Mouse (Mus musculus) neural tube, embryonic 15.5 days (tissue): ENCODE data around the gene Snd1. TPM values are rescaled to one million over a fixed set of nuclear protein-coding genes. Genes with fewer than 3 reads are reported as not detected.

Experiments used
- ATAC-seq: fragments of 200-750 bp; cut with Nextera tagmentation; 2 replicates; pipeline ENCODE4 v1.8.0; 2017; ENCODE audit warnings: mild to moderate bottlenecking, moderate TSS enrichment, moderate library complexity; ENCODE audit not compliant: low FRiP score
- H3K27ac ChIP-seq: fragments of 300-500 bp; sonication (generic); replicated peaks from 2 replicates; pipeline ENCODE4 v1.5.1; 2015; ENCODE audit warnings: mild to moderate bottlenecking, inconsistent platforms
- H3K27me3 ChIP-seq: fragments of 300-500 bp; sonication (generic); replicated peaks from 2 replicates; pipeline ENCODE4 v1.6.1; 2015; ENCODE audit warnings: inconsistent platforms
- H3K36me3 ChIP-seq: fragments of 300-500 bp; sonication (generic); 2 replicates; pipeline ENCODE4 v1.6.1; 2015; ENCODE audit warnings: inconsistent platforms
- H3K4me1 ChIP-seq: fragments of 300-500 bp; sonication (generic); 2 replicates; pipeline ENCODE4 v1.6.1; 2015; ENCODE audit warnings: inconsistent platforms
- H3K4me2 ChIP-seq: fragments of 300-500 bp; sonication (generic); 2 replicates; pipeline ENCODE4 v1.6.1; 2015; ENCODE audit warnings: inconsistent platforms, mild to moderate bottlenecking, moderate library complexity
- H3K4me3 ChIP-seq: fragments of 300-500 bp; sonication (generic); replicated peaks from 2 replicates; pipeline ENCODE4 v1.5.1; 2015; ENCODE audit warnings: mild to moderate bottlenecking, inconsistent platforms
- H3K9ac ChIP-seq: fragments of 300-500 bp; sonication (generic); replicated peaks from 2 replicates; pipeline ENCODE4 v1.6.1; 2015; ENCODE audit warnings: mild to moderate bottlenecking, inconsistent platforms
- H3K9me3 ChIP-seq: fragments of 300-500 bp; sonication (generic); replicated peaks from 2 replicates; pipeline ENCODE4 v1.6.1; 2016; ENCODE audit warnings: inconsistent platforms
- WGBS: fragments of 180-500 bp; shearing (Covaris S2); methylation state at CpG from one replicate; pipeline ENCODE4 v1.1.7; 2015; ENCODE audit warnings: mixed read lengths; 5-methylcytosine and 5-hydroxymethylcytosine counted together
- polyA plus RNA-seq: library from polyadenylated mRNA; unstranded; fragments of >200 nt; fragmentation: Nextera tagmentation; extraction: Ambion mirVana; gene quantifications from 2 replicates; pipeline ENCODE4 v1.2.1, GENCODE M21; 2015

Gene Snd1
- polyA plus RNA-seq, 1 experiment from 2014 or later, result 71.1 TPM

DNA sequence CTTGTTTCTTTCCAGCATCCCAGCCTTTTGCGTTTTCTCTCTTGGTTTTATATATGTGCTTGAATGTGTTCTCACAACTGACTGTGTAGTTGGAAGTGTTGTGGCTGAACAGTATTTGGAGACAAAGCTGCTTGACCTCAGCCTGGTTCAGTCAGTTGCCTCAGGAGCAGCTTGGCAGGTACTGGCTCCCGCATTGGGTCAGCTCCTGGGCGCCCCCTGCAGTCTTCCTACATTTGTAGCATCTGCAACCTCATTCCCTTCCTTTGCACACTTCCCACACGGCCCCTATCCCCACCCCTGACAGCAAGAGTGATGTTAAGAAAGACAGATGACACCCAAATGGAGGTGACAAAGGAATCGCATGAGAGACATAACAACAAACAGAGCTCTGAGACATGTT lies 14.4 kb upstream of the Snd1 start:
- H3K9me3 ChIP-seq, result no peaks in the 10 kb centered on the region
- H3K36me3 ChIP-seq, result no peaks in the 10 kb centered on the region
- WGBS, result 8% methylated on average over 5 of the region's 5 CpGs
- no peak overlapping the region for H3K4me2 ChIP-seq
- peaks cover 5% of the 10 kb centered on the region; the same call in 1 of the 2 replicates for H3K4me1 ChIP-seq
- no peak overlapping the region for H3K27ac ChIP-seq
- ATAC-seq, result no peak
- H3K9ac ChIP-seq, result no peak overlapping the region
- no peak overlapping the region for H3K4me3 ChIP-seq
- H3K27me3 ChIP-seq, result no peaks in the 10 kb centered on the region

DNA sequence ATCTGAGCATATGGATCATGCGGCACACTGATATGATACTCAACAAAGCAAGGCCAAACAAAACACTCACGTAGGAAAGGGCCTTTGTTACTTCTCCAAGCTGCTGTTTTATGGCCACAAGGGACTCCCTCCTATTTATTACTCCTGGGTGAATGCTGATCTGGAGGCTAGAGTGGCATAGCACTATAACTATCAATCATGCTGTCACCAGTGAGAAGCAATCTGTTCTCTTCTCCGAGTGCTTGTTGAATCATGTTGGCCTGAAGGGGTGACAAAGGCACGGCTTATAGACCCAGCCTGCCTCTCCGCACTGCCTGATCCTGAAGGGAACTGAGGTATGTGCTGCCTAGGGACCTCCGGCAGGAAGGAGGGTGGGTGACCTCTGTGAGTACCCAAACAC lies 10.3 kb upstream of the Snd1 start:
- H3K4me3 ChIP-seq, result no peak overlapping the region

DNA sequence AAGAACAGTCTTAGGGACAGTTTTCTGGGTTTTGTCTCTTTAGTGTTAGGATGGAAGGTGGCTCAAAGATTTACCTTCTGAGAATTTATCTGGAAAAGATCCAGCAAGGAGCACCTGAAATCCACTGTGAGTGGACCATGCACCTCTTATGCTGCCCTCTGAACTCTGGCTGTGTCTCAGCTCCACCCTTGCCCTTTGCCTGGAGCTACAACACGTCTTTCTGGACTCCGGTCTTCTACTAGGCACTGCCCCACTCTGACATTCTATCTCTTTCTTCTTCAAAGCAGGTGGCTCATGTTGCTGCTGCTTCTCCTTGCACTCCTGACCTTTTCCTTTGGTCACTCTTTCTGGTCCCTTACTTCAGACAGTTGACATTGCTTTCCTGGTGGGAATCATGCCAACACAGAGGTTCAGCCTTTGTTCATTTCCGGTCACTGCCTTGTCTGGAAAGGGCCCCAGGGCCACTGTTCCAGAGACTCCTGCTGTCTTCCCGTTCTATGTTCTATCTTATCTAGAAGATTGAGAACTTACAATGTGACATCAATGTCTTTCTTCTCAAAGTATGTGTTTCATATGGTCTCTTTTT lies 4.8 kb upstream of the Snd1 start:
- Histone ChIP-seq H3K9ac (no peak overlapping the region), H3K27ac (no peak overlapping the region), H3K9me3 (no peaks in the 10 kb centered on the region), H3K4me1 (no peaks in the 10 kb centered on the region), H3K4me3 (no peak overlapping the region), H3K27me3 (no peaks in the 10 kb centered on the region), H3K36me3 (no peaks in the 10 kb centered on the region), H3K4me2 (no peak overlapping the region)
- no peak for ATAC-seq
- WGBS, result 80% methylated on average over 4 of the region's 4 CpGs

More for the DNA sequence above, 10.3 kb upstream of the Snd1 start:
- Histone ChIP-seq H3K27ac (no peak overlapping the region), H3K9ac (no peak overlapping the region), H3K9me3 (no peaks in the 10 kb centered on the region), H3K4me2 (no peak overlapping the region), H3K36me3 (no peaks in the 10 kb centered on the region), H3K4me1 (peaks cover 5% of the 10 kb centered on the region; the same call in 1 of the 2 replicates), H3K27me3 (no peaks in the 10 kb centered on the region)
- ATAC-seq, result no peak
- 7% methylated on average over 6 of the region's 6 CpGs for WGBS

DNA sequence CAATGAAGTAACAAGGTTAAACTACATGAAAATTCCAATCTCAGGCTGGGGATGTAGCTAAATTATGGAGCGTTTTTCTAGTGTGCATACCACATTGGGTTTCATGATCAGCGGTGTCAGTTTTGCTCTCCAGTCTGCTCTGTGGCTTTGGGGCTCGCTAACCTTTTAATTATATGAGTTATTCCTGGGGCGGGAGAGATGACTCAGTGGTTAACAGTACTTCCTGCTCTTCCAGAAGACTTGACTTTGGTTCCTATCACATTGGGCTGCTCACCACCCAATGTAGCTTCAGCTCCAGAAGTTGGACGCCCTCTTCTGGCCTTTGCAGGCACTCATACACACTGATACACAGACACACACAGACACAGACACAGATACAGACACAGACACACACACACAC lies 4.3 kb upstream of the Snd1 start:
- Histone ChIP-seq H3K4me2 (no peak overlapping the region), H3K9me3 (no peaks in the 10 kb centered on the region), H3K4me3 (no peak overlapping the region), H3K9ac (no peak overlapping the region), H3K27ac (no peak overlapping the region), H3K36me3 (no peaks in the 10 kb centered on the region), H3K4me1 (no peaks in the 10 kb centered on the region), H3K27me3 (no peaks in the 10 kb centered on the region)
- no peak for ATAC-seq
- WGBS, result 85% methylated on average over 5 of the region's 5 CpGs

DNA sequence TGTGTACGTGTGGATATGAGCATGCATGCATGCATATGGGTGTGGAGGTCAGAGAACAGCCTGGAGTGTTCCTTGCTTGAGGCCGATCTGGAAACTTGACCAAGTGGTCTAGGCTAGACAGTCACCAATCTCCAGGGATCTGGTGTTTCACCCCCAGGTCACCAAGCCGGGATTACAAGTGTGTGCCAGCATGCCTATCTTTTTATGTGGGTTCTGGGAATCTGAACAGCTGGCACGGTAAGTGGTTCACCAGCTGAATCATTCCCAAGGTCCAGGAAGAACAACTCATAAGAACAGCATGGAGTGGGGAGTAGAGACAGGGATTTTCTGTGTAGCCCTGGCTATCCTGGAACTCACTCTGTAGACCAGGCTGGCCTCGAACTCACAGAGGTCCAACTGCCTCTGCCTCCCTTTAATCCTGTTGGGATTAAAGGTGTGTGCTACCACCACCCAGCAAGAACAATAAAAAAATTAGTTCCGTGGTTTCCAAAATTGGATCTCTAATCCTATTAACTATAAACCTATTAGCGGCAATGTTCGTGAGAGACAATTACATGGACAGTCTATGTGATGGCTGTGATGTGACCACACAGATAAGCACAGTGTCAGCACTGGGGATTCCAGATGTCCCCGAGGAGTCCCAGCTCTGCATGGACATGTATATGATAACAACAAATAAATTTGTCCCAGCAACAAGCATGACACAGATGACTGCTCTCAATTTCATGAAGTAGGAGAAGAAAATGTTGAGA lies 3.5 kb upstream of the Snd1 start:
- Histone ChIP-seq H3K27me3 (no peaks in the 10 kb centered on the region), H3K4me2 (no peak overlapping the region), H3K9ac (no peak overlapping the region), H3K4me3 (no peak overlapping the region), H3K36me3 (no peaks in the 10 kb centered on the region), H3K9me3 (no peaks in the 10 kb centered on the region), H3K4me1 (no peaks in the 10 kb centered on the region), H3K27ac (no peak overlapping the region)
- WGBS, result 85% methylated on average over 9 of the region's 9 CpGs
- ATAC-seq, result no peak

DNA sequence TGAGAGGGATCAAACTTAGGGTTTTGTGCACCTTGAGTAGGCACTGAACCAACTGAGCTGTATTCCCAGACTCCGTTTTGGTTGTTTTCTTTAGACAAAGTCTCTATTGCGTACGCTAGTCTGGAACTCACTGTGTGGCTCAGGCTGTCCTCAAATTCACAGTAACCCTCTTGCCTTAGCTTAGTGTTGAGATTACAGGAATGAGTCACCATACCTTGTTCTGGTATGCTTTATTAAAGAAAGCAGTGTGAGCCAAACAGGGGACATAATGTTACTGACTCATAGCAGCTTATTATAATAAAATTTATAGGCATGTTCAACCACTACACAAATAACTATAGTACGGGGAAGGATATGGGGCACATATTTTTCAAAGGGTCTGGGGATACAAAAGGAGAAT lies 728 bp upstream of the Snd1 start:
- H3K9ac ChIP-seq, result no peak overlapping the region
- 0 out of 2 replicates have a peak, but pooled peaks cover 2% of the 10 kb centered on the region for H3K4me1 ChIP-seq
- no peak overlapping the region for H3K4me3 ChIP-seq
- H3K27me3 ChIP-seq, result no peaks in the 10 kb centered on the region
- no peak for ATAC-seq
- H3K36me3 ChIP-seq, result no peaks in the 10 kb centered on the region
- H3K9me3 ChIP-seq, result no peaks in the 10 kb centered on the region
- WGBS, result 93% methylated on average over 4 of the region's 4 CpGs
- H3K4me2 ChIP-seq, result no peak overlapping the region
- no peak overlapping the region for H3K27ac ChIP-seq

DNA sequence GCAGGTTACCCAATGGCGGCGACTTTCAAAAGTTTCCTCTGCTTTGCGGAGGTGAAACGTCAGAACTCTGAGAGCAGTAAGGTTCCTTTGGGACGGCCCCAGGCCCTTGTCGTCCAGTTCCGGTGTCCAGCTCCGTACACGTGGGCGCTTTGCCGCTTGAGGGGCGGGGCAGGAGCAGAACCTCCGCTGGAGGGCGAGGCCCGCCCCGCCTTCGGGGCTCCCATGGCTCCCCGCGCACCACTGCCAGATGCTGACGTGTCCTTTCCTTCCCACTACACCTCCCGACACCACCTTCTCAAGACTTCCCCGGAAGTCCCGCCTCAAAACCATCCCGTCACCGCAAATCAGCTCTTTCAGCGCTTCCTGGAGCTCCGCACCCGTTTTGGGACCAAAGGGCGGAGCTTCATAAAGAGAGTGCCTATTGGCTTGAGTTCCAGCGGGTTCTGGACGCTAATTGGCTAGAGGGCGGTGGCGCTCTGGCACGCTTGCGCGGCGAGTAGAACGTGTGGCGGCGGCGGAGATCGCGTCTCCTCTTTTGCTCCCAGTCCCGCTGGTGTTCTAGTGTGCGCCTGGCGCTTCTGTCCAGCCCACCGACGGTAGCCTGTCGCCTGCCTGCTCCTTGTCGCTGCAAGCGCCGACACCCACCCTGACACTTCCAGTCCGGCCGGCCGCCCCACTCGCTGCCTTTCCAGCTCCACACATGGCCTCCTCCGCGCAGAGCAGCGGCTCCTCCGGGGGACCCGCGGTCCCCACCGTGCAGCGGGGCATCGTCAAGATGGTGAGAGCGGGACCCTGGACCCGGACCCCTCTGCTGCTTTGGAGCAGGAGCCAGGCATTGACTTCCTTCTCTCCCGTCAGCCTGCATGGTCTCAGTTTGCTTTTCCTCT lies 5.2 kb downstream of the Snd1 start:
- H3K4me1 ChIP-seq, result peaks cover 44% of the 10 kb centered on the region
- peak; percentile 99 for ATAC-seq
- peak overlapping the region; percentile 77 for H3K4me3 ChIP-seq
- H3K27ac ChIP-seq, result peak overlapping the region; percentile 79
- H3K9me3 ChIP-seq, result no peaks in the 10 kb centered on the region
- H3K36me3 ChIP-seq, result peaks cover under 1% of the 10 kb centered on the region; the same call in 1 of the 2 replicates
- WGBS, result under 1% methylated on average over 68 of the region's 68 CpGs
- H3K4me2 ChIP-seq, result peak overlapping the region; percentile 85
- H3K9ac ChIP-seq, result peak overlapping the region; percentile 69
- H3K27me3 ChIP-seq, result no peaks in the 10 kb centered on the region

DNA sequence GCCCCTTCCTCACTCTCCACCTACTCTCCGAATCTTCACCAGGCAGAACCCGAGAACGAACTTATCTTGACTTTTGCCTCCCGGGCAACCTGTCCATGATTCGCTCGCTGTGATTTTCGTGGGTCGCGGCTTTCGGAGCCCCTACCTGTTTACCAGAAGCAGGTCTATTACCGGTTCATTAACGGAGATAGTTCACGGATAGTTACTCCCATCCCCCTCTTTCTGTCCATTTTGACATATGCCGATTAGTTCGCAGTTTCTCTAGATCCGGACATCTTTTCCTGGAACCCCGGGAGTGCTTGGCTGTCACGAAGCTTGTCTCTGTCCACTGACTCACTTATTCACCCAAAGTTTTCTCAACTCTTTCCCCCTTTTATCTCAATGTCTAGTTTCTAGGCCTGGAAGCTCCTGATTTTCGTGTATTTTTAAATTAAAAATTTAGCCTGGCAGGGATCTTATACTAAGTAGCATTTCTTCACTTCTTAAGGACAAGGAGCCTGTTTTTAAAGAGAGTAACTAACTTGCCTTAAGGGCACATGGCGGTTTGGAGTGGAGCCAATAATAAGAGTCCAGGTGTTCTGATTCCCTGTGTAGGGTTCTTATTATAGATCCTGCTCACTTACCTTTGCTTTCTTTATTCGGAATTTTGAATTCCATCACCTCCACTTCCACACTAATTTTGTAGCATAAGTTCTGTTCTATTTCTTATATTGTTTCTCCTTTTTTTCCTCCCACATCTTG lies 6.0 kb downstream of the Snd1 start:
- ATAC-seq, result no peak
- peak overlapping the region; percentile 79 for H3K27ac ChIP-seq
- WGBS, result 7% methylated on average over 21 of the region's 21 CpGs

DNA sequence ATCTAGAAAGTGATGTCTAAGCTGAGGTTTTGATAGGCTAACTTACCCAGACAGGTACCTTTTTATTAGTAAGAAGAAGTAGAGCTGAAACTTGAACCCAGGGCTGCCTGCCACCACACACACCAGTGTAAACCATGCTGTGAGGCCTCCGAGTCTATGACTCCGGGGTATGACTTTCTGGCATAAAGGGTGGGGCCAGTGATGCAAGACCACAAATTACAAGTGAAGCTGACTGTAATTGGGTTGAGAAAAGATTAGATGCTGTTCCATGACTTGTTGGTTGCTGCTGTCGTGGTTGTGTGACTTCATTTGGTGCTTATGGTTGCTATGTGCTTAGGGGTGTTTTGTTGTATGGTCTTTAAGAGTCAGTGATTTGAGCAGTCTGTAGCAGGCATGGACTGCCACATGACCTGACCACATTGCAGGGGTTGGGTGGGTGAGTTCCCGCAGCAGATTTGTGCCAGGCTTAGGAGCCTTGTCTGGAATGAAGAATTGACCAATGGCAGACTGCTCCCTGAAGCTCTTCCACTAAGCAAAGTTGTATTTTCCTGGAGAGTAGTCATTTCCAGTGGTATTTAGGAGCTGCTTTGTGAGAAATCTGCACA lies 7.9 kb downstream of the Snd1 start:
- H3K4me1 ChIP-seq, result peaks cover 47% of the 10 kb centered on the region
- WGBS, result 87% methylated on average over 4 of the region's 4 CpGs
- H3K4me3 ChIP-seq, result no peak overlapping the region
- H3K4me2 ChIP-seq, result no peak overlapping the region
- no peak overlapping the region for H3K27ac ChIP-seq
- ATAC-seq, result no peak
- 0 out of 2 replicates have a peak overlapping the region, but pooled peaks have one; percentile 15 for H3K9ac ChIP-seq
- H3K36me3 ChIP-seq, result peaks cover 4% of the 10 kb centered on the region; the same call in 1 of the 2 replicates
- no peaks in the 10 kb centered on the region for H3K27me3 ChIP-seq
- H3K9me3 ChIP-seq, result no peaks in the 10 kb centered on the region

More for the DNA sequence above, 6.0 kb downstream of the Snd1 start:
- peak overlapping the region; percentile 85 for H3K4me2 ChIP-seq
- H3K9me3 ChIP-seq, result no peaks in the 10 kb centered on the region
- H3K4me3 ChIP-seq, result peak overlapping the region; percentile 77
- peaks cover 4% of the 10 kb centered on the region; the same call in 1 of the 2 replicates for H3K36me3 ChIP-seq
- no peaks in the 10 kb centered on the region for H3K27me3 ChIP-seq
- H3K9ac ChIP-seq, result peak overlapping the region; percentile 69
- peaks cover 47% of the 10 kb centered on the region for H3K4me1 ChIP-seq

DNA sequence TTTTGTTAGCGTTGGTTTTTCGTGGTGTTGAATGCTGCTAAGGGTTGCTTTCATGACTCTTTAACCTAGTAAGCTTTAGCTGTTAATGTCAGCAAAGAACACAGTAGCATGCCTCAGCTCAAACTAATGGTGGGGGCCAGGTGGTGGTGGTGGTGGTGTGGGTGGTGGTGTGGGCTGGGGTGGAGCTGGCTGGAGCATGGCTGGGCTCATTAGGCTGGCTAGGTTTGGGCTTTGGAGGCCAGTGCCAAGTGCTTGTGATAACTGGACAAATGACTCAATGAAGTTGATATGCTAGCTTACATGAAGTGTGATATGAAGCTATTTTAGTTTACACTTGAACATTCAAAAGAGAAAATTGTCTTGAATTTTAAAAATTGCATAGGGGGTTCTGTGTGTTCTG lies 11.1 kb downstream of the Snd1 start:
- 91% methylated on average over 2 of the region's 2 CpGs for WGBS
- Histone ChIP-seq H3K9me3 (no peaks in the 10 kb centered on the region), H3K9ac (no peak overlapping the region), H3K27ac (no peak overlapping the region), H3K36me3 (peaks cover 7% of the 10 kb centered on the region), H3K27me3 (no peaks in the 10 kb centered on the region), H3K4me3 (no peak overlapping the region), H3K4me1 (peaks cover 37% of the 10 kb centered on the region), H3K4me2 (no peak overlapping the region)
- ATAC-seq, result no peak

DNA sequence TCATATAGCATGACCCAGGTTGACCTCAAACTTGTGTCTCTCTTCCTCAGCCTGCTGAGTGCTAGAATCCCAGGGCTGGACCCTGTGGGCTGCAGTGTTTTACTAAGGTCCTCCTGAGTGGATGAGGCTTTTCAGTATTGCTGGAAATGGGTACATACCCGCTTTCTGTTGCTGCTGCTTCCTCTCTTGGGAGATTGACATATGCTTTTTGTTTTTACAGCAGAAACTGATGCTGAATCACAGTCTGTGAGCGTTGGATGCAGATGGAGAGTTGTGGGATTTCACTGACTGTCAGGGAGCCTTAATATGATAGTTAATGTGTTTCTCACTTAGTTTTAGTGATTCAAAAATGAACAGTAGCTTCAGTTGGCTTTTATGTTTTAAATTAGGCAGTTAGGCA lies 11.5 kb downstream of the Snd1 start:
- 72% methylated on average over 2 of the region's 2 CpGs for WGBS
- no peak for ATAC-seq
- Histone ChIP-seq H3K36me3 (peaks cover 7% of the 10 kb centered on the region), H3K27me3 (no peaks in the 10 kb centered on the region), H3K4me1 (peaks cover 38% of the 10 kb centered on the region), H3K27ac (no peak overlapping the region), H3K4me3 (no peak overlapping the region), H3K9ac (no peak overlapping the region), H3K4me2 (no peak overlapping the region), H3K9me3 (no peaks in the 10 kb centered on the region)
